Mouse (Mus musculus) MEL (cell line): ENCODE data around the gene Cmtm2b. TPM values are rescaled to one million over a fixed set of nuclear protein-coding genes. Genes with fewer than 3 reads are reported as not detected.

Experiments used
- DNase-seq: peaks from one replicate; pipeline ENCODE4 v3.0.0; 2011; ENCODE audit warnings: low read depth, low spot score
- H3K27ac ChIP-seq: 2 replicates; pipeline ENCODE4 v1.5.1; 2012; ENCODE audit warnings: low read depth, mild to moderate bottlenecking, control low read depth, low read length, moderate library complexity; ENCODE audit not compliant: control insufficient read depth
- H3K27me3 ChIP-seq, 2 experiments: fragments of 150-350 bp in 1 of 2; sonication (generic) in 1 of 2; 2 replicates each; pipeline ENCODE4 v1.6.1; 2012; ENCODE audit warnings: low read length in 2 of 2, mild to moderate bottlenecking in 2 of 2, improper control_type of control experiment in 1 of 2, moderate library complexity in 1 of 2; ENCODE audit not compliant: insufficient read depth in 2 of 2, control insufficient read depth in 1 of 2
- H3K36me3 ChIP-seq, 2 experiments: 2 replicates each; pipeline ENCODE4 v1.6.1; 2012 to 2014; ENCODE audit warnings: low read length in 2 of 2, improper control_type of control experiment in 1 of 2, inconsistent platforms in 1 of 2, mild to moderate bottlenecking in 1 of 2; ENCODE audit not compliant: insufficient read depth in 2 of 2, control insufficient read depth in 1 of 2
- H3K4me1 ChIP-seq, 2 experiments: fragments of 150-350 bp in 1 of 2; sonication (generic) in 1 of 2; 2 replicates each; pipeline ENCODE4 v1.6.1; 2012; ENCODE audit warnings: low read length in 2 of 2, improper control_type of control experiment in 1 of 2, mild to moderate bottlenecking in 1 of 2; ENCODE audit not compliant: insufficient read depth in 2 of 2, control insufficient read depth in 1 of 2
- H3K4me3 ChIP-seq, 2 experiments: fragments of 150-350 bp in 1 of 2; sonication (generic) in 1 of 2; 2 replicates each; pipeline ENCODE4 v1.5.1; 2012; ENCODE audit warnings: low read depth in 2 of 2, low read length in 2 of 2, mild to moderate bottlenecking in 2 of 2, moderate library complexity in 2 of 2, control low read depth in 1 of 2, improper control_type of control experiment in 1 of 2; ENCODE audit not compliant: control insufficient read depth in 1 of 2, insufficient read depth in 1 of 2
- H3K79me2 ChIP-seq: 2 replicates; pipeline ENCODE4 v1.6.1; 2012; ENCODE audit warnings: mild to moderate bottlenecking, low read length, moderate library complexity; ENCODE audit not compliant: control insufficient read depth, poor library complexity, insufficient read depth
- H3K9ac ChIP-seq: 2 replicates; pipeline ENCODE4 v1.6.1; 2012; ENCODE audit warnings: low read depth, mild to moderate bottlenecking, control low read depth, low read length, moderate library complexity; ENCODE audit not compliant: control insufficient read depth, poor library complexity, severe bottlenecking
- H3K9me3 ChIP-seq: fragments of 150-350 bp; sonication (generic); replicated peaks from 2 replicates; pipeline ENCODE4 v1.6.1; 2012; ENCODE audit warnings: mild to moderate bottlenecking, low read length, improper control_type of control experiment, moderate library complexity; ENCODE audit not compliant: insufficient read depth
- CHD1 ChIP-seq: IDR thresholded peaks from 2 replicates; pipeline ENCODE4 v1.6.1; 2012; ENCODE audit warnings: low read depth, mild to moderate bottlenecking, inconsistent platforms, low read length, improper control_type of control experiment
- CHD2 ChIP-seq: IDR thresholded peaks from 2 replicates; pipeline ENCODE4 v1.6.1; 2011; ENCODE audit warnings: low read length, improper control_type of control experiment
- CTCF ChIP-seq, 3 experiments: IDR thresholded peaks in 2 of 3; conservative IDR thresholded peaks in 1 of 3; 2 replicates each; pipeline ENCODE4 v1.5.1; 2011 to 2012; ENCODE audit warnings: low read length in 3 of 3, low read depth in 2 of 3, mild to moderate bottlenecking in 2 of 3, improper control_type of control experiment in 1 of 3, inconsistent platforms in 1 of 3, mixed read lengths in 1 of 3, moderate library complexity in 1 of 3; ENCODE audit not compliant: control insufficient read depth in 1 of 3, insufficient read depth in 1 of 3, poor library complexity in 1 of 3, severe bottlenecking in 1 of 3
- E2F4 ChIP-seq: IDR thresholded peaks from 2 replicates; pipeline ENCODE4 v1.6.1; 2011; ENCODE audit warnings: low read depth, low read length, improper control_type of control experiment, borderline replicate concordance
- ELF1 ChIP-seq: IDR thresholded peaks from 2 replicates; pipeline ENCODE4 v1.6.1; 2014; ENCODE audit warnings: low read depth, mild to moderate bottlenecking, inconsistent platforms, low read length, improper control_type of control experiment, moderate library complexity
- GABPA ChIP-seq: IDR thresholded peaks from 2 replicates; pipeline ENCODE4 v1.6.1; 2012; ENCODE audit warnings: low read depth, mild to moderate bottlenecking, inconsistent platforms, low read length, improper control_type of control experiment, moderate library complexity
- HCFC1 ChIP-seq: IDR thresholded peaks from 2 replicates; pipeline ENCODE4 v1.6.1; 2012; ENCODE audit warnings: low read depth, mild to moderate bottlenecking, inconsistent platforms, low read length, improper control_type of control experiment, moderate library complexity
- JUND ChIP-seq: IDR thresholded peaks from 2 replicates; pipeline ENCODE4 v1.6.1; 2011; ENCODE audit warnings: low read depth, mild to moderate bottlenecking, improper control_type of control experiment, low read length
- MEF2A ChIP-seq: IDR thresholded peaks from 2 replicates; pipeline ENCODE4 v1.6.1; 2014; ENCODE audit warnings: low read depth, mild to moderate bottlenecking, inconsistent platforms, low read length, improper control_type of control experiment; ENCODE audit not compliant: poor library complexity, insufficient replicate concordance, severe bottlenecking; ENCODE audit errors: extremely low read depth
- MXI1 ChIP-seq: IDR thresholded peaks from 2 replicates; pipeline ENCODE4 v1.6.1; 2011; ENCODE audit warnings: mild to moderate bottlenecking, low read depth, low read length, improper control_type of control experiment
- MYB ChIP-seq: IDR thresholded peaks from 2 replicates; pipeline ENCODE4 v1.6.1; 2011; ENCODE audit warnings: mild to moderate bottlenecking, low read depth, low read length, improper control_type of control experiment
- MYC ChIP-seq: IDR thresholded peaks from 2 replicates; pipeline ENCODE4 v1.6.1; 2011; ENCODE audit warnings: low read depth, mild to moderate bottlenecking, low read length, improper control_type of control experiment, moderate library complexity
- NELFE ChIP-seq: IDR thresholded peaks from 2 replicates; pipeline ENCODE4 v1.6.1; 2011; ENCODE audit warnings: low read depth, low read length, improper control_type of control experiment
- NRF1 ChIP-seq: IDR thresholded peaks from 2 replicates; pipeline ENCODE4 v1.6.1; 2014; ENCODE audit warnings: low read depth, mild to moderate bottlenecking, inconsistent platforms, low read length, improper control_type of control experiment, moderate library complexity; ENCODE audit not compliant: poor library complexity, insufficient read depth, severe bottlenecking
- POLR2A ChIP-seq, 2 experiments: IDR thresholded peaks; 2 replicates each; pipeline ENCODE4 v1.6.1; 2011 to 2012; ENCODE audit warnings: low read length in 2 of 2, mild to moderate bottlenecking in 2 of 2, control low read depth in 1 of 2, improper control_type of control experiment in 1 of 2, low read depth in 1 of 2, moderate library complexity in 1 of 2; ENCODE audit not compliant: control insufficient read depth in 1 of 2, insufficient read depth in 1 of 2, poor library complexity in 1 of 2
- POLR2AphosphoS2 ChIP-seq: IDR thresholded peaks from 2 replicates; pipeline ENCODE4 v1.6.1; 2011; ENCODE audit warnings: low read length, improper control_type of control experiment
- RAD21 ChIP-seq: IDR thresholded peaks from 2 replicates; pipeline ENCODE4 v1.6.1; 2011; ENCODE audit warnings: mild to moderate bottlenecking, low read depth, low read length, improper control_type of control experiment
- RCOR1 ChIP-seq: IDR thresholded peaks from 2 replicates; pipeline ENCODE4 v1.6.1; 2012; ENCODE audit warnings: low read depth, mild to moderate bottlenecking, inconsistent platforms, low read length, improper control_type of control experiment
- SIN3A ChIP-seq: IDR thresholded peaks from 2 replicates; pipeline ENCODE4 v1.6.1; 2012; ENCODE audit warnings: low read length, improper control_type of control experiment, inconsistent platforms
- SMC3 ChIP-seq: IDR thresholded peaks from 2 replicates; pipeline ENCODE4 v1.6.1; 2011; ENCODE audit warnings: low read depth, low read length, improper control_type of control experiment
- TAL1 ChIP-seq: IDR thresholded peaks from 2 replicates; pipeline ENCODE4 v1.6.1; 2012; ENCODE audit warnings: mild to moderate bottlenecking, inconsistent platforms, low read length, moderate library complexity, mixed read lengths
- TBP ChIP-seq: IDR thresholded peaks from 2 replicates; pipeline ENCODE4 v1.8.0; 2011; ENCODE audit warnings: low read depth, low read length, improper control_type of control experiment
- TCF12 ChIP-seq: IDR thresholded peaks from 2 replicates; pipeline ENCODE4 v1.6.1; 2014; ENCODE audit warnings: low read depth, mild to moderate bottlenecking, inconsistent platforms, low read length, improper control_type of control experiment, moderate library complexity
- UBTF ChIP-seq: IDR thresholded peaks from 2 replicates; pipeline ENCODE4 v1.6.1; 2012; ENCODE audit warnings: low read depth, mild to moderate bottlenecking, inconsistent platforms, low read length, improper control_type of control experiment, moderate library complexity, borderline replicate concordance; ENCODE audit not compliant: insufficient read depth
- USF1 ChIP-seq: IDR thresholded peaks from 2 replicates; pipeline ENCODE4 v1.6.1; 2014; ENCODE audit warnings: low read depth, mild to moderate bottlenecking, inconsistent platforms, low read length, improper control_type of control experiment, moderate library complexity
- ZC3H11A ChIP-seq: IDR thresholded peaks from 2 replicates; pipeline ENCODE4 v1.6.1; 2012; ENCODE audit warnings: low read depth, mild to moderate bottlenecking, inconsistent platforms, low read length, improper control_type of control experiment
- ZKSCAN1 ChIP-seq: IDR thresholded peaks from 2 replicates; pipeline ENCODE4 v1.6.1; 2012; ENCODE audit warnings: low read depth, mild to moderate bottlenecking, inconsistent platforms, low read length, improper control_type of control experiment, moderate library complexity
- ZMIZ1 ChIP-seq: IDR thresholded peaks from 2 replicates; pipeline ENCODE4 v1.6.1; 2012; ENCODE audit warnings: low read depth, mild to moderate bottlenecking, inconsistent platforms, low read length, improper control_type of control experiment, moderate library complexity
- polyA plus RNA-seq, 2 experiments: library from polyadenylated mRNA; stranded (reverse) in 1 of 2; unstranded in 1 of 2; fragments of >175 nt in 1 of 2; fragments of >200 nt in 1 of 2; gene quantifications; 2 replicates each; pipeline versions ENCODE4 v1.2.1 to v1.2.4; 2012; ENCODE audit warnings: low replicate concordance in 2 of 2, low read depth in 1 of 2; ENCODE audit not compliant: insufficient read length in 2 of 2, insufficient read depth in 1 of 2, missing spikeins in 1 of 2
- total RNA-seq: library from RNA; depleted of rRNA; stranded (reverse); fragments of 300-350 nt; gene quantifications from 2 replicates; pipeline ENCODE4 v1.2.3, GENCODE M21; 2012

Gene Cmtm2b
- total and polyA plus RNA-seq, 3 experiments: not detected

DNA sequence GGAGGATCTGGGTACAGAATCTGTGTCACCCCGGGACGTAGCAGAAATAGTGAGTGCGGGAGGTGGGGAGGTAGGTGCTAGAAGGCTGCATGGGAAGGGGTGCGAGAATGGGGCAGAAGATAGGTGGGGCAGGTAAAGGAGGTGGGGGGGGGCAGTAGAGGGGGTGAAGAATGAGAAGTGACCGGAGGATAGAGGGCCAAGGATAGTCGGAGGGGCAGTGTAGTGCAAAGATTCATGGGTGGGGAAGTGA is 17.9 kb downstream of the Cmtm2b start:
- peak overlapping the region; percentile 59 to 90 for H3K4me3 ChIP-seq
- no peaks in the 10 kb centered on the region for H3K27me3 ChIP-seq
- H3K9ac ChIP-seq: peak overlapping the region; percentile 76
- peaks cover 10% of the 10 kb centered on the region for H3K79me2 ChIP-seq
- peak; percentile 44 for DNase-seq
- H3K9me3 ChIP-seq: no peaks in the 10 kb centered on the region
- TF ChIP-seq TCF12: no peak
- TF ChIP-seq GABPA: no peak
- TF ChIP-seq USF1: no peak
- TF ChIP-seq UBTF: no peak
- TF ChIP-seq TAL1: no peak
- TF ChIP-seq ZKSCAN1: no peak
- no peak for TF ChIP-seq ZC3H11A
- TF ChIP-seq RCOR1: no peak
- TF ChIP-seq CHD1: no peak
- no peak for TF ChIP-seq CHD2
- TF ChIP-seq ZMIZ1: no peak
- TF ChIP-seq HCFC1: no peak
- TF ChIP-seq MEF2A: no peak
- no peak for TF ChIP-seq ELF1
- TF ChIP-seq E2F4: no peak
- no peak for TF ChIP-seq MYB
- TF ChIP-seq POLR2AphosphoS2: no peak
- no peak for TF ChIP-seq NELFE
- TF ChIP-seq NRF1: no peak
- no peak for TF ChIP-seq RAD21
- H3K4me1 ChIP-seq: peaks cover 0 to 7% of the 10 kb centered on the region in 2 experiments; a peak in 2 of 4 replicates
- peaks cover 0 to 9% of the 10 kb centered on the region in 2 experiments; a peak in 2 of 4 replicates for H3K36me3 ChIP-seq
- peak overlapping the region; percentile 66; the same call in 1 of the 2 replicates for H3K27ac ChIP-seq

DNA sequence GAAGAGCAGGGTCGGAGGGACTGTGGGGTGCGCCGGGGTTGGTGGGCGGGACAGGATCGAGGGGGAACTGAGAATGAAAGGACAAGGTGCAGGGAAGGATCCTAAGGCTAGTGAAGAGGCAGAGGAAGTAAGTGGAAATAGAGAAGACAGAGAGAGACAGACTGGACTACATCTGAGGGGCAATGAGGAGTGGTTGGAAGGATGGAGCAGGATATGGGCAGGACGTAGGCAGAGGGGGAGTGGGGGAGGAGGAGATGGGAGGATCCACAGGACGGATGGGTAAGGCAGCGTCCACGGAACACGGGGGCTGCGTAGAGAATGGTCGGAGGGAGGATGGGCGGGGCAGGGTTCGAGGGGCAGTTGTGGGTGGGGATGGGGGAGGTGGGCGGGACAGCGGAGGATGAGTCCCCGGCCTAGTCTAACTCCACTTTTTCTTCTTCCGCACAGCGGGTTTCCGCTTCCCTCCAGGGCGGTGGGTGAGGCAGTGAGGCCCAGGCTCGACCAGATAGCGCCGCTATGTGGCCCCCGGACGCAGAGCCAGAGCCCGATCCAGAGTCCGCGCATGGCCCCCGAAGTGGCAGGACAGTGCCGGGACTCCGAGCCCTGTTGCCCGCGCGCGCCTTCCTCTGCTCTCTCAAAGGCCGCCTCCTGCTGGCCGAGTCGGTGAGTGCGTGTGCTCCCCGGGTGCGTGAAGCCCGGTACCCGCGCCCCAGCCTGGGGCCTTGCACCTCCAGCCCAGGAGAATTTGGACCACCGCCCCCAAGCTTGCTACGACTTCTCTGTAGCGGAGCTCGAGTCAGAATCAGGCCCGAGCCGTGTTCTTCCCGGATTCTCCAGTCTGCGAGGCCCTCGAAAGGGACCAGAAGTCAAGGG is 18.4 kb downstream of the Cmtm2b start:
- H3K27ac ChIP-seq: peak overlapping the region; percentile 62
- peak; percentile 82 for DNase-seq
- TF ChIP-seq CHD1: no peak; the same call in 1 of the 2 replicates
- peak; percentile 43 for TF ChIP-seq ELF1
- peak; percentile 74 for TF ChIP-seq NELFE
- peak; percentile 70 for TF ChIP-seq HCFC1
- TF ChIP-seq TBP: no peak
- TF ChIP-seq CTCF (IDR thresholded peaks at IDR 0.05 in 2 of 3, conservative IDR thresholded peaks at IDR 0.05 in 1 of 3; ENCODE audit: control insufficient read depth in 1 of 3, insufficient read depth in 1 of 3, low read depth in 2 of 3, low read length in 3 of 3, poor library complexity in 1 of 3, severe bottlenecking in 1 of 3): peak in 2 of 3 experiments; percentile 49 to 57; a peak in 5 of 6 replicates
- no peak for TF ChIP-seq E2F4
- peak; percentile 22; the same call in 1 of the 2 replicates for TF ChIP-seq RAD21
- no peak for TF ChIP-seq ZC3H11A
- peak; percentile 46; the same call in 1 of the 2 replicates for TF ChIP-seq SIN3A
- TF ChIP-seq MXI1: 0 out of 2 replicates have a peak, but pooled peaks have one; percentile 31
- peak; percentile 60 to 69; a peak in 2 of 4 replicates for TF ChIP-seq POLR2A (IDR thresholded peaks at IDR 0.05; ENCODE audit: control insufficient read depth in 1 of 2, insufficient read depth in 1 of 2, low read depth in 1 of 2, low read length in 2 of 2, poor library complexity in 1 of 2)
- TF ChIP-seq UBTF: no peak
- TF ChIP-seq TAL1: no peak
- TF ChIP-seq RCOR1: 0 out of 2 replicates have a peak, but pooled peaks have one; percentile 19
- TF ChIP-seq MYC: peak; percentile 40; the same call in 1 of the 2 replicates
- TF ChIP-seq SMC3: peak; percentile 28
- no peak for TF ChIP-seq MEF2A
- no peak for TF ChIP-seq JUND
- TF ChIP-seq NRF1: 0 out of 2 replicates have a peak, but pooled peaks have one; percentile 0

More for the DNA sequence above, 18.4 kb downstream of the Cmtm2b start:
- Histone ChIP-seq H3K4me1 (peaks cover 0 to 7% of the 10 kb centered on the region in 2 experiments; a peak in 2 of 4 replicates), H3K9ac (peak overlapping the region; percentile 76), H3K36me3 (peaks cover 0 to 9% of the 10 kb centered on the region in 2 experiments; a peak in 2 of 4 replicates), H3K27me3 (no peaks in the 10 kb centered on the region), H3K79me2 (peaks cover 10% of the 10 kb centered on the region), H3K9me3 (no peaks in the 10 kb centered on the region), H3K4me3 (peak overlapping the region; percentile 59 to 90)
